Mouse (Mus musculus): ENCODE measurements around the gene Trim26.

Trim26 gene

DNA sequence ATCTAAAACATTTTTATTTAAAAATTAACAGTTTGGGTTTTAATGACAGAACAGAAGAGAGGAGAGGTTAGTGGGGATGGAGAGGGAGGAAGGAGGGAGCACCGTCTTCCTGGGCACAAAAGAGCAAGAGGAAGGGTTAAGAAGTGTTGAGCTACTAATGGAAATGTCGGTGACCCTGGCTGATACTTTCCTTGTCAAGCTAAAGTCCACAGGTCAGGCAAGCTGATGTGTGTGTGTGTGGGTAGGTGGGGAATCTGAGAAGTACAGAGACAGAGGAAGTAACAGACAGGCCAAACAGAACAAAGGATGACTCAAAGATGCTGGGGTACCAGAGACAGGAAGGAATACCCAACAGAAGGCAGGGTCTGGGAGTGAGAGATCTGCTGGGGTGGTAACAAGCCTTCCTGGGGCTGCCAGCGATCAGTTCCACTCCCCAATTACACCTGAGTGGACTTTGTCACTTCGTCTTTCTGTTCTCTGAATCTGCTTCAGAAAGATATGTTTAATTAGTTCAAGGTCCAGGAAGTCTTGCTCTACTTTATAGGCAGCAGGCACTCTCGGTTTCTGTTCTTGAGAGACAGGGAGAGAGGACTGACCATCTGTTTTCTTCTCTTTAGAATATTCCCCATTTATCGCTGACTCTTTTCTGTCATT, 60.7 kb downstream of the Trim26 start, which contains the start of gene Trim31:
Gene Trim31 (plus strand): TSS at position 567 of the 654 bp plus-strand sequence.
- no peak for DNase-seq (ENCODE audit: low read depth in 2 of 2, low spot score in 2 of 2)

DNA sequence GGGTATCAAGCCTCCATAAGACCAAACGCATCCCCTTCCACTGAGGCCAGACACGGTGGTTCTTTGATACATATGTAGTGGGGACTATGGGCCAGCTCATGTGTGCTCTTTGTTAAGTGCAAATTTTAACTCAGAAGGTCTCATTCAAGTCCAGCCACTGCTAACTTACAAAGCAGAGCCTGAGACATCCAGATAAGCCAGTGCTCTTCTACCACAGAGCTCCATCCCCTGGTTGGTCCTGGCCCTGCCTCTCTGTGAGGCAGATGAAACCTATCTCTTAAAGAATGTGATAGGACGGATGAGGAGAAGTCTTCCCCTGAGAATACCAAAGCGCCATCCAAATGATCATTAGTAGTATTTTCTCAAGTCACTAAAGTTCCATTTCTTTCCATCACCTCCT, 62.4 kb downstream of the Trim26 start:
- no peak for DNase-seq (ENCODE audit: low read depth in 2 of 2, low spot score in 2 of 2)

GRCm38 (mm10) chr17:36900001-36900400, 63.1 kb downstream of the Trim26 start:
- no peak for DNase-seq (ENCODE audit: low read depth in 2 of 2, low spot score in 2 of 2)

- no peak for DNase-seq (ENCODE audit: low read depth in 2 of 2, low spot score in 2 of 2)
Measured at GRCm38 (mm10) chr17:36900691-36901090, 63.8 kb downstream of the Trim26 start.

GRCm38 (mm10) chr17:36903651-36904050, 66.7 kb downstream of the Trim26 start:
- no peak for DNase-seq (ENCODE audit: low read depth in 2 of 2, low spot score in 2 of 2)

DNA sequence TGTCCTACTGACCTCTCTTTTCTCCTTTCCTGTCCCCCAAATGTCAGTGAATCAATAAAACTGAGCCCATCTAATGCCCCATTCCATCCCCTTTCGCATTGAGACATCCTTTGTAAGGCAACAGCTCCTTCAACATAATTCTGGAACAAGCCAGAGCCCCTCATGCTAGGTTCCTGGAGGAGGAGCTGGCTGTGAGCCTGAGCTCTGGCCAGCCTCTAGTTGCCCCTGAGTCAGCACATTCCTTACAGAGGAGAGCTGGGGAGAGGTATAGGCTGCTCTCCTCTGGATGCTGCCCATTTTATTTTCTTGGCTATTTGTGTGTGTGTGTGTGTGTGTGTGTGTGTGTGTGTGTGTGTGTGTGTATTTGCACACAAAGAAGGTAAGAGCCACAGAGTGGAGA, 71.3 kb downstream of the Trim26 start:
- DNase-seq (ENCODE audit: low read depth in 2 of 2, low spot score in 2 of 2) = no peak

All from CD8-positive naive resting alpha-beta T cell, adult 2 months (primary cell).